Mouse (Mus musculus): ENCODE measurements around the gene Antxrl.

The Antxrl gene

GRCm38 (mm10) chr14:34120923-34121351, 68.4 kb downstream of the Antxrl start:
- Histone ChIP-seq H3K36me3 (ENCODE audit: control insufficient read depth, insufficient read depth, low read length, poor library complexity, severe bottlenecking) (no peaks in the 10 kb centered on the region), H3K27me3 (ENCODE audit: control insufficient read depth, insufficient read depth, low read length, poor library complexity, severe bottlenecking) (no peaks in the 10 kb centered on the region; the same call in 1 of the 2 replicates)
- no peak for DNase-seq (ENCODE audit: low read depth, low spot score)

GRCm38 (mm10) chr14:34121691-34122090, 69.2 kb downstream of the Antxrl start:
- DNase-seq (ENCODE audit: low read depth, low spot score) = no peak

More at GRCm38 (mm10) chr14:34121691-34122090, 69.2 kb downstream of the Antxrl start:
- Histone ChIP-seq H3K27me3 (ENCODE audit: control insufficient read depth, insufficient read depth, low read length, poor library complexity, severe bottlenecking) (no peaks in the 10 kb centered on the region; the same call in 1 of the 2 replicates), H3K36me3 (ENCODE audit: control insufficient read depth, insufficient read depth, low read length, poor library complexity, severe bottlenecking) (no peaks in the 10 kb centered on the region)

Measured in splenic B cell, adult 2 months (primary cell).